Mouse (Mus musculus): ENCODE measurements at regions not wholly inside any gene's neighbourhood (a gene's known extent, or its start where the extent isn't known, plus 50 kb on each side); places are given as distances from the start of the nearest gene placed in this dataset.
A peak's percentile ranks its signal among the peaks of the same experiment; 100 is the strongest.

DNA sequence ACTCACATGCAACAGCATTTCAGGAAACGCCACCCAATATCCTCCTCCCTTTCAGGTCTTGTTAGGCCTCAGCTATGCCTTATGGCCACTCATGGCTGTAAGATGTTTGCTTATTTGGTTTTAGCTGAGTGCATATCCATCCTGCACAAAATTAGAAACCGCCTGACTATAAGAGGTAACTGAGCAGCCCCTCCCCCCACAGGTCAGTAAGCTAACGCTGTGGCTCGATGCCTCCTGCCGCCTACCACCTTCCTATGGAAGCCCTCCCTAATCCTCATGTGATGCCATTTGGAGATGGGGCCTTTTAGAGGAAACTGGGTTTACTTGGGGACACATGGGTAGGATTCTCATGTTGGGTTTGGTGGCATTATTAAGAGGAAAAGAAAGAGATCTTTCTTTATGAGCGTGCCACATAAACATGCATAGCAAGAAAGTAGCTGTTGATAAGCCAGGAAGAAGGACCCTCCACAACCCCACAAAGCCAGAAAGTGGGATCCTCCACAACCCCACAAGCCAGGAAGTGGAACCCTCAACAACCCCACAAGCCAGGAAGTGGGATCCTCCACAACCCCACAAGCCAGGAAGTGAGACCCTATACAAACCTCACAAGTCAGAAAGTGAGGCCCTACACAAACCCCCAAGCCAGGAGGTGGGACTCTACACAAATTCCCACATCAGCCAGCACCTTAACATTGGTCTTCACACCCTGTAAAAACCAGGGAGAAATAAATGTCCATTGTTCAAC is 134.5 kb downstream of the Tmem17 start:
- DNase-seq = peak; percentile 25 to 39

DNA sequence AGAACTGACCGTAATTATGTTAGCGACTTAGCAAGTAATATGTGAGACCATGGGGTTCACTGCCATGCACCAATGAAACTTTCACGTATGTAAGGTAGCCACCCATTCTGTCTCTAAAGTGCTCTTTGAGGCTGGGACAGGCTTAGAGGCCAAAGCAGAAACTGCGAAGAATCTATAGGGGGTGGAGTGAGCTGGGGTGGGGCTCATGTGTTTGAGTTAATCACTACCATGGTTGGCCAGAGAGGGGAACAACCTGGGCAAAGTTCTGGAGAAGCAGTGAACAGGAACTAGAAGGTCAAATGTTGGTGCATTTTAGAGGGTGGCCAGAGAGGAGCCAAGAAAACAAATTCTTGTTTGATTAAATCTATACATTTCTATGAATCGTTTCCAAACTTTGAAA is 136.4 kb downstream of the Tmem17 start:
- DNase-seq = no peak

DNA sequence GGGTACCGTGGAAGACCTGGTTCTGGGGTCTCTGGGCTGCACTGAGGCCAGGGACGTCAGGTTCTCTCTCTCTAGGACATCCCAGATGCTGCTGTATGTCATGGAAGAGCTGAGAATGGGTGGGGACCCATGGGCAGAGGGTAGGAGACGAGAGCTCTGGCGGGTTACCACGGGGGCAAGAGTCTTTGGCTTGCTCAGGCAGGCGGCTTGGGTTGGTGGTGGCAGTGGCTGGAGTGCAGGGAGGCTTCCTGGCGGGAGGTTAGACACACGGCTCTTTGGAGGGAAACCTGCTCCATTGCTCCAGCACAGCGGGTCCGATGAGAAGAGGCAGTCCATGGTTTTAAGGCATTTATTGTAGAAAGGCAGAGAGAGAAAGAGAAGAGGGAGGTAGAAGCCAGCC is 138.9 kb downstream of the Tmem17 start:
- DNase-seq = no peak

DNA sequence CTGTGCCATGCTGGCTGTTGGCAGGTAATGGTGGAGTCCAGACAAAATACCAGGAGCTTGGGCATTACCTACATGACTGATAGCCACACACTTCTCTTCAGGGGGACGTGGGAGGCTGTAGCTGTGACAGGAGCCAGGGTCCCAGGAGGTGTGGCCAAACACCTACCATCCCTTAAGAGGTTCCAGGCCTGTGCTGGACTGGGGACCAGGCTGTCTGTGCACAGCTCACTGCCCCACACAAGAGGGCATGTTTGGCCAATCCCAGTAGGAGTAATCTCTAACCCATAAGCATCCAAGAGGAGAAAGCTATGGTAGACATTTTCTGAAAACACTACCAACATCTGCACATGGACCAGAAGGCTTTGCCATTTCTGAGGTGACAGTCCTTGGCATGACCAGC is 139.4 kb downstream of the Tmem17 start:
- DNase-seq = no peak

DNA sequence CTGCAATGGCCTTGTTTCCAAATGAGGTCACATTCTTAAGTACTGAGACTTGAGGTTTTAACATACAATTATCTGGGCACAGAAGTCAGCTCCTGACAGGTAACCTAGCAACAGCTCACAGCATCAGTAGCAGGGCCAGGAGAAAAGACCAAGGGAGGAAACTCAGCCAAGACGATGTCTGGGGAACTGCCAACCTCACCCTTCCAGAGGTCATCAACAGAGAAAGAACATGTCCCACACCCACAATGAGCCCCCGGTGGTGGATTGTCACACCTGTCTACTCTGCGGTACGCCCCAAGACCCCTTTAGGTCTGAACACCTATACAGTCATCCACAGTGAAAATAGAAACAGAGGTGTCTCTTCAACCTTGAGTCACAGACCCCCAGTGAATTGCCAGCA is 140.0 kb downstream of the Tmem17 start:
- DNase-seq = no peak

DNA sequence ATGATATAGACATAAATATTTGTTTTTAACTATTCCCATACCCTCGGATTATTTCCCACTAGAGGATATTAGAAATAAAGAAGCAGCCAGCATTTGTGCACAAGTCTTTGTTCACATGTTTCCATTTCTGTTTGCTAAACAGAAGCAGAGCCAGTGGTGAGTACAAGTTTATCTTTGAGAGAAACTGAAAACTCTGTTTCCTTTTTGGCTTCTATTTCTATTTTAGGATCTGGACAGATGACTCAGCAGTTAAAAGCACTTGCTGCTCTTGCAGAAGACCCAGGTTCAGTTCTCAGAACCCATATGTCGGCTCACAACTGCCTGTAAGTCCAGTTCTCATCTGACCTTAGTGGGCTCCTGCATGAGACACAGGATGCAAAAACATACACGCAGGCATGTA is 141.0 kb downstream of the Tmem17 start:
- DNase-seq = no peak

DNA sequence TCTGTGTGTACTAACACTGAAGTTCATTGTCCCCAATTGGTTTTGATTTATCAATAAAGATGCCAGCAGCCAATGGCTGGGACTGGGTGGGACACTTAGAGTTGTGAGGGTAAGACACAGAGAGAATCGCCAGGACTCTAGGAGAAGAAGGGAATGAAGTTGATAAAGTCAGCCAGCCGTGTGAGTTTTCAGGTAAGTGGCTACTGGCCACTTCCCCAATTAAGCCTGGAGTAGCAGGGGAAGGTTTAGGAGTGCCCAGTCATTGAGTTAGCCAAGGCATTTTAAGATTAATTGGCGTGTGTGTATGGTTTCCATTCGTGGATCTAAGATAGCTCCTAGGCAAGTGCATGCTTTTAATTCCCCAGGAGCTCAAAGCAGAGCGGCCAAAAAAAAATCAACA is 141.5 kb downstream of the Tmem17 start:
- DNase-seq = no peak

DNA sequence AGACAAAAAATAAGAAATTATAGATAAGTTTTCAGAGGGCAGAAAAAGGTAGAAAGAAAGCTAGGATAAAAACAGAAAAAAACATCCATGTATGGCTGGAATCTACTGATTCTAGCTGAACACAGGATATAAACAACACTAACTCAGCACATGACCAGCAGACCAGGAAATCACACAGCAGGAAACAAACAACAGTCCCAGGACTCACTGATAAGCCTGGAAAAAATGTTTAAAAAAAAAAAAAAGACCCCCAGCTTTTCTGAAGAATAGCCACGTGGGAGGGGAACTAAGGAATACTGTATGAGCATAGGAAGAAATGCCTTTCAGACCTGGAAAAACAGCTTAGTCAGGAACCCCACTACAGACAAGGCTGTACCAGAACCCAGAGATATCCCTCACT is 145.7 kb downstream of the Tmem17 start:
- no peak for DNase-seq

DNA sequence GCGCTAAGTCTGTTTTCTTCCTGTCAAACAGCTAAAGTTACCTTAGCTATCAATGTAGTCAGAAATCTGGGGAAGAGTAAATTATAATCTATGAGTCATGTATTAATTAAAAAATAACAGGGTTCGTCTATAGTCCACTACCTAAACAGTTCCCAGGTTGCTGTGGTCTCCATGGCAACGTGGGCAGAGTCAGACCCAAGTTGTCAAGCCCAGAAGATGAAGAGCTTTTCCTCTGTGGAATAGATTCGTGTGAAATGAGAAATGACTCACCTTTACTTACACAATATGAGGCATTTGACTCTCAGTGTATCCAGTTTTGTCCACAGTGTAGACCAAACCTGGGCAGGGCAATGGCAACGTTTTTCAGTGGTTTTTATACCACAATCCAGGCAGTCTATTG is 149.2 kb downstream of the Tmem17 start:
- no peak for DNase-seq

DNA sequence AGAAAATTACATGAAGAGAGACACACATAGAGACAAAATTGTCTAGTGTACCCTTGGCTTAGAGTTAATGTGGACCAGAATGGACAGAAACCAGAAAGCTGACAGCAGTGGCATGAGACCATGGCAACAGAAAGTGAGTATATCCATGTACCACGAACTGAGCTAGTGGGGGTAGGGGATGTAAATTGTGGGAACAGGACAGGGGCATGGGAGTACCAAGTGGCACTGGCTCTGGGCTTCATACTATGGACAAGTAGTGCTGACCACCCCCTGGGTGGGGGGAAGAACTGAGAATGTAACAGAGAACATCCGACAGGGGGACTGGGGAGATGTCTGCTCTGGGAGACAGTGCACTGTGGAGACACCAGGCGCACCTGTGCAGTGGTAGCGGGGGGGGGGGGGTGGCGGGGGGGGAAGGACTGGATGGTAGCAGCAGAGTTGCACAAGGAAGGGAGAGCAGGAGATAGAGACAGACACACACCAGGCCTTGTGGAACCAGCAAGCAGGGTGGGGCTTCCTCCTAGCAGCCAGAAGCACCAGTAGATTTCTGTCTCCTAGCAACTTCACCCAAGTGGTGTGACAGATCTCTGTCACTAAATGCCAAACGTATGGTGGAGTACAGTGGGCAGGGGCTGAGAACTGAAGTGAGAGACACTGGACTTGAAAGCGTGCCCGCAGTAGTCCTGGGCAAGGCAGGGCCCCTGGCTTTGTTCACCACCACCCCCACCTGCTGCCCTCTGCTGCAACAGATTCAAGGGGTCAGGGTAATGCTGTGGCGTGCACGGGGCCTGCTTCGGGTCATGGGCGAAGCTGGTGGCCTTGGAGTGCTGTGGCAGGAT is 150.0 kb downstream of the Tmem17 start:
- DNase-seq = no peak

DNA sequence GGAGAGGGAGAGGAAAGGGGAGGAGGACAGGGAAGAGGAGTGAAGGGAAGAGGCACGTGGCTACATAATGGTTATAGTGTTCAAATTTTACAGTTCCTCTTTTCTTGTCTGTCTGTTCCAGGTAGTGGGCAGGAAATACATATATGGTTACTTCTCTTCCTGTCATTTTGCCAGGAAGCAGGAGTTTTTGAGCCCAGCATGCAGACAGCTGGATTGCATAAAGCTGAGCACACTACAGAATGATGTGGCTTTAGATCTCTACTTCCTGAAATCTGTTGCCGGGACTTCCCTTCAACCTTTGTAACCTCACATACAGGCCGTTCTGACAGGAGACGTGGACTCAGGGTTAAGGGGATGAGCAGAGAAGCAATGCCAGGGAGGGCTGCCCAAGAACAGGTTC is 154.1 kb downstream of the Tmem17 start:
- no peak for DNase-seq

DNA sequence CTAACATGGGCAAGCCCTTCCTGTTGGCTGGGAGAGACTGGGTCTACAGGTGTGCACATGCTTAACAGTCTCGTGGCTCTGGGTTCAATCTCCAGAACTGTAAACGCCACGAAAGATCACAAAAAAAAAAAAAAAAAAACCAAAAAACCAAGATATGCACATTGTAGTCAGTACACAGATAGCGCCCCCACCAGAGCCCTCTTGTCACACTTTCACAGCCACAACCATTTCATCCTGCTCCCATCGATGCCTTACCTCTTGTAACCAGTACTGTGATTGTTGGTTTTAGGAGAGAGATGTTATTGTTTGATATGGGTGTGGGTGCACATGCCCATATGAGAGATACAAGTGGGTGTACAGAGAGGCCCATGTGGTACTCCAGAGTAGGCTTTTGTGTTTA is 154.5 kb downstream of the Tmem17 start:
- DNase-seq = no peak

DNA sequence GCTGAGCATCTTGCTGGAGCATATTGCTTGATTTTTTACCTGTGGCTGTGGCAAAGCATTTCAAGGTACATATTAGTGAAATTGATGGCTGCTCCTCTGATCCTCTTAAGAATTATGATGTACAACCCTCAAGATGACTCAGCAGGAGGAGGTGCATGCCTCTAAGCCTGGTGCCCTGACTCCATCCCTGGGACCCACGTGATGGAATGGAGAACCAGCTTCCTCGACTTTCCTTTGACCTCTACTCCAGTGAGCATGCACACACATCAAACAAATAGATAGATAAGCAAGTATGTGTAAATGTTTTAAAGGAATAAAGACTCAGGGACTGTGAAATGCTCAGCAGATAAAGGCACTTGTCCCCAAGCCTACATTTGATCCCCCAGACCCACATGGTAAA is 156.3 kb downstream of the Tmem17 start:
- no peak for DNase-seq

DNA sequence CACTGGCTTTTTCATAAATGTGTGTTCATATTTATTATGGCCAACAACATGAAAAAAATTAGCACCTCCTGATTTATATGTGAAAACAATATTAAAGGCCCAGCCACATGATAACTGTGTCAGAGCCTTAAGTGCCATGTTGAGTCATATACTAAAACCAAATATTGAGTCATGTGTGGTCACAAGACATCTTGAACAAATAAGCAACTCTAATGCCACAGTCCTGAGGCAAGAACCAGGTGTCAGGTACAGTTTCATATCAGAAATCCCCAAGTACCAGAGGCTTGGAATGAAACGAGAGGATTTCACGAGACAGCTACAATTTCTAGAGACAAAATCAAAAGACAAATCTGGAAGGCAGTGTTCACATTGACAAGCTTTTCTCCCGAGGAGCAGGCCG is 157.4 kb downstream of the Tmem17 start:
- no peak for DNase-seq

DNA sequence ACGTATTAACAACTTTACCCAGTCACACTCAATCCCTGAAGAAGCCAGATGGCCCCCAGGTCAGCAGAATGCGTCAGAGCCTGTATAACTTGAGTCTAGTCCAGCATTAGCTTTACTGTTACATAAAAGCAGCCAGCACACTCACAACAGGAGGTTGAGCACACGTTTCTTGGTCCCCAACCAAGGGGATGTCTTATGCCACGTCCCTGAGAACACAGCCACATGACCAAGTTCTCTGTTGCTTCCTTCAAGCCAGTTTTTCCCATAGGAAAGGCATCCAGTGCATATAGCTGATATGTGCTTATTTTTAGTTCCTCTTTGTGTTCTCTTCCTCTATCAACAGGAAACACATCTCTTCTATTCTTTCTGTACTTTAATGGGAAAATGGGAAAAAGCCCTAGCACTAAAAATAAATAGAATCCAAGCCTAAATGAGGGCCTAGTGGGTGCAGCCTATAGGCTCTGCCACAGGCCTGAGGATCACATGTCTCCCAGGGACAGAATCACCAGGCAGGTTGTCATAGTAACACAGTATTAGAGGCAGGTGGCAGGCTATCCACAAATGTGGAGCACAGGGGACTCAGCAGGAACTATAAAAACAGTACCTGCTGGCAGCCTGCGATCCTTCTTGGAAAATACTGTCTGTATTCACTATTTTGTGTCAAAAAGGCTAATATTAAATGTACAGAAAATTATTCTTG is 160.1 kb downstream of the Tmem17 start:
- no peak for DNase-seq

DNA sequence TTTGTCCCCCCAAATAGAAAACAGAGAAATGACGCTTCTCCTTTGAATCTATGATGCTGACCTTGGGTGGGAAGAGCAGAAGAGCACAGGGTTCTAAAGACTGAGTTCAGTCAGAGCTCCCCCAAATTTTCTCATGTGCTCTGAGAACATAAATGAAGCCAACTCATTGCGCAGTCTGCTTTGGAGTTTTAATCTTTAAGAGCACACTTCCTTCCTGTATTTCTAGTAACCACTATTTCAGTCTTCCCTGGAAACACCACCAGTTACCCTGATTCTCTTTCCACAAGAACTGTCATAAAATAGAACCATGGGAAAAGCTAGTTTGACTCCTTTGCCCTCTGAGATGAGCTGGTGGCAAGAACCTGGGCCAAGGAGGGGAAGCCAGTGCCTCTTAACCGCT is 163.2 kb downstream of the Tmem17 start:
- no peak for DNase-seq

DNA sequence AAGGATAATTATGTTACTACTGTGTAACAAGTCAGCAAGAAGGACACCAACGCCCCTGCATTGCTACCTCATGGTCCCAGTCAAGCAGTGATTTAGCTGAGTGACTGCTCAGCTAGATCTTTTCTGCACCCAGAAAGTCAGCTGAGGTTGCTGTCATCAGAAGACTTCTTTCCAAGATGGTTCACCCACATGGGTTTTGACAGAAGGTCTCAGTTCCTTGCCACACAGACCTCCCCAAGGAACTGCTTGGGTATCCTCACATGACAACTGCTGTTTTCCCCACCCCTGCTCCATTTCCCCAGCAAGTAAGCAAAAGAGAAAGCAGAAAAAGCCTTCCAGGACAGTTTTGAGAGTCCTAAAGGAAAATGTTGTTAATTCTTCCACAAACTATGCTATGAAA is 163.9 kb downstream of the Tmem17 start:
- no peak for DNase-seq

DNA sequence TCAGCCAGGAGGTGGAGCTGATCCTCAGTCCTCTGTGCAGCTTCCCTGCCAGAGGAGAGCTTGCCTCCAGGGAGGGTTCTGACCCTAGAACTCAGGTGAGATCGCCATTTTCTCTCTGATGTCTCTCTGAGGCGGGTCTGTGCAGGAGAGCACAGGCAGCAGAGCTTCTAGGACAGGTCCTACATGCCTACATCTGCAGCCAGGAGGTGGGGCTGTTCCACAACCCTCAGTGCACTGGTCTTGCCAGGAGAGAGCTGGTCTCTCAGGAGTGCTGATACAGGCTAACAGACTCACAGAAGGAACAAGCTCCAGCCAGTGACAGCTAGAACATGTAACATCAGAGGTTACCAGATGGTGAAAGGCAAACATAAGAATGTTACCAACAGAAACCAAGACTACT is 165.4 kb downstream of the Tmem17 start:
- peak; percentile 68 to 73 for DNase-seq

DNA sequence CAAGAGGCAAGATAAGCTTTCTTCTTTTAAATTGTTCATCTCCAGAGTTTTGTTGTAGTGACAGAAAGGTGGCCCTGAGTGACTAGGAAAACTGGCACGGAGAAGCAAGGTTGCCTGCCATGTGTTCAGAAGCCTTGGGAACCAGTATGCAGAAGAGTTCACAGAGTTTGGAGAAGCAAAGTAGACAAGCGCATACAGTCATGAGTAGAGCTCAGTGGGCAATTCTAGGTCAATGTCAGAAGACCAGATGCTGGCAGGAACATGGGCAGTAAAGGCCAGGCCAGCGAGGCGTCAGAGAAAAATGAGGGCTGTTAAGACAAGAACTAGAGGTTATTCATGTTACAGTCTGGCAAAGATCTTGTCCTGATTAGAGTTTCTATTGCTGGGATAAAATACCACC is 172.7 kb downstream of the Tmem17 start:
- no peak for DNase-seq

DNA sequence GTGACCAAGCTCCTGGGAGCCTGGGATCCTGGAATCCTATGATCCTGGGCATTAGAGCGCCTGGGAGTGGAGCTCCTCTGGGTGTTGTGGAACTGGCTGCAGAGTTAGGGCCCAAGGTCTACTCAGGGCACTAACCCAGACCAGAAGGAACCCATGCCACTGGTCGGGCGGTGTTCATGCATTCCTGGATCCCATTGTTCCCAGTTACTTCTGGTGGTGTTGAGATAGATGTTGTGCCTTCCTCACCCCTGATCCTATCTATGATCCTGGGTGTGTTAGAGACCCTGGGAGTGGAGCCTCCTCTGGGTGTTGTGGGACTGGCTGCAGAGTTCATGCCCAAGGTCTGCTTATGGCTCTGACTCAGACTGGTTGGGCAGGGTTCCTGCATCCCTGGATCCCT is 169.9 kb downstream of the B3gnt2 start:
- DNase-seq = no peak

DNA sequence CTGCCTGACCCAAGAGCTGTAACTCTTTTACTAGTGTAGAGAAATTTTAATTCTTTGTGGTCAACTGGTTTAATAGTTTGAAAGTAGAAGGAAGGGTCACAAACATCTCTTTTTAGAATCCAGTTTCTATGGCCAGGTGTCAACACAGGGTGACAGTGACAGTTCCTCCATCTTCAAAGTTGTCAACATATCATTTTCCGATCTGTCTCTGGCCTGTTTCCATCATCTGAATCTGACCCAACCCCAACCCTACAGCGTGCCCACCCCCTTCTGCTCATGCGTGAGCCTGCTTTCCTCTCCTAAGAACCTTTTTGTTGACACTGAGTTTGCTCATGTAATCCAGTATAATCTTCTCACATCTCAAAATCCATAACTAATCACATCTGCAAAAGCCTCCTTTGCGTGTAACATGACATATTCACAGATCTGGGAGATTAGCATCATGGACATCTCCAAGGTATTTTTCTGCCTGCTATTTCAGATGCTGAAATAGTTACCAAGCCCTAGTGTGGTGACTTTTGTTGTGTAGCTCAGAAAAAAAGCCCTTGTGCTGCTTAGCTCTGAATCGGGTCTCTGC is 168.4 kb downstream of the B3gnt2 start:
- no peak for DNase-seq

DNA sequence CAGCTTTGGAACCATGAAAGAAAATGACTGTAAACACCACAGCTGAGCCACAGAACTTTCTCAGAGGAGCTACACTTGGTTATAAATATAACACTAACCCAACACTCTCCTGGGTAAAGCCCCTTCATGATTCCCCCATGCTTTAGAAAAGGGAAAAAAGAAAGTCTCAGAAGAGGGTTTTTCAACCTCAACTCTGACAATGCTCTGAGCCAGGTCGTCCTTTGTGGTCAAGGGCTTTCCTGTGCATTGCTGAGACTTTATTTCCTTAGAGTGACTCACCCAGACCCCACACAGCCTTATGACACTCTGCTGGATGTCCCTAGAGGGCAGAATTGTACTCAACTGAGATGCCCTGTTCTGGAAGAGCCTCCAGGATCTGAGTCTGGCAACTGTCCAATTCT is 167.8 kb downstream of the B3gnt2 start:
- peak; percentile 41 to 44 for DNase-seq

DNA sequence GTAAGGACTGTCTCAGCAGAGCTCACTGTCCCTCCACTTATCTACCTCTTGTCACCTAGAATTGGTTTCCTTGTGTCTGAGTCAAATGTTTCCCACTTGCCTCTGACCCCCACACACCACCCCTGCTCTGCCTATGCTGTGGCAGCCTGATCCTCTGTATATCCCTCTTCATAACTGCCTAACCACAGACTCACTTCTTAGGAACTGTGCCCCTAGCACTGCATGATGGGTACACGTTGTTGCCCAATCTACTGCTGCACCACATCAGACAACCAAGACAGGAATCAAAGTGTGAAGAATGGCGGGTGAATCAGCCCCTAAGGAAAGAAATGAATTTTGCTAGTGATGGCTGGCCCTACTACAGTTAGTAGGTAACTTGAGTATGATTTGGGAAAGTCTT is 167.4 kb downstream of the B3gnt2 start:
- DNase-seq = peak; percentile 28 to 43

DNA sequence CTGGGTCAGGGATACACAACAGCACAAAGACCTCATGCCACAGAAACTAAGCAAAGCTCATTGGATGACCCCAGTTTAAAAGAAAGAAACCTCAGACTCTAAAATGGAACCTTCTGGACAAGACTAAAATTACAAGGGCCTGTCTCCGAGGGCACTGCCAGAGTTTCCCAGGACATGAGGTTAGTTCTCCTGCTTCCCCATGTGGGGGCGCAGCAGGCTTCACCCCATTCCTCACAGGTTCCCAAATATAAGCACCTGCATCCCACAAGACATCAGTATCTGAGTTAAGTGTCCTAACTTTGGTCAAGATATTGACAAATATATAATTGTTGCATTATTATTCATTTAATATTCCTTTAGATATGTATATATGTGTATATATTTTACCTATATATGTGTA is 166.8 kb downstream of the B3gnt2 start:
- DNase-seq = no peak
